Mouse (Mus musculus): ENCODE data around the gene Nlrp3.

The Nlrp3 gene

GRCm38 (mm10) chr11:59611646-59612045, 70.3 kb downstream of the Nlrp3 start:
- DNase-seq (ENCODE audit: low read depth, low spot score): no peak

GRCm38 (mm10) chr11:59614120-59614519, 72.8 kb downstream of the Nlrp3 start:
- peak; percentile 83 for DNase-seq (ENCODE audit: low read depth, low spot score)
